Mouse (Mus musculus) embryonic facial prominence, embryonic 13.5 days (tissue): ENCODE measurements at regions not wholly inside any gene's neighbourhood (a gene's known extent, or its start where the extent isn't known, plus 50 kb on each side); places are given as distances from the start of the nearest gene placed in this dataset.

Experiments
- ATAC-seq: fragments of 200-750 bp; cut with Nextera tagmentation; 2 replicates; pipeline ENCODE4 v1.8.0; 2017; ENCODE audit warnings: low read depth; ENCODE audit not compliant: insufficient number of reproducible peaks, insufficient read depth, low FRiP score, low TSS enrichment
- H3K27ac ChIP-seq: fragments of 300-500 bp; sonication (generic); 2 replicates; pipeline ENCODE4 v1.5.1; 2015; ENCODE audit warnings: moderate library complexity, mild to moderate bottlenecking, inconsistent platforms
- H3K27me3 ChIP-seq: fragments of 300-500 bp; sonication (generic); 2 replicates; pipeline ENCODE4 v1.6.1; 2015; ENCODE audit warnings: mild to moderate bottlenecking, inconsistent platforms
- H3K36me3 ChIP-seq: fragments of 300-500 bp; sonication (generic); 2 replicates; pipeline ENCODE4 v1.6.1; 2015; ENCODE audit warnings: mild to moderate bottlenecking, inconsistent platforms
- H3K4me1 ChIP-seq: fragments of 300-500 bp; sonication (generic); 2 replicates; pipeline ENCODE4 v1.6.1; 2015; ENCODE audit warnings: inconsistent platforms
- H3K4me2 ChIP-seq: fragments of 300-500 bp; sonication (generic); 2 replicates; pipeline ENCODE4 v1.6.1; 2015; ENCODE audit warnings: moderate library complexity, mild to moderate bottlenecking, inconsistent platforms
- H3K4me3 ChIP-seq: fragments of 300-500 bp; sonication (generic); 2 replicates; pipeline ENCODE4 v1.5.1; 2015; ENCODE audit warnings: mild to moderate bottlenecking, inconsistent platforms
- H3K9ac ChIP-seq: fragments of 300-500 bp; sonication (generic); 2 replicates; pipeline ENCODE4 v1.6.1; 2015; ENCODE audit warnings: mild to moderate bottlenecking, inconsistent platforms
- H3K9me3 ChIP-seq: fragments of 300-500 bp; sonication (generic); 2 replicates; pipeline ENCODE4 v1.6.1; 2016; ENCODE audit warnings: inconsistent platforms
- WGBS: fragments of 180-500 bp; shearing (Covaris S2); methylation state at CpG from one replicate; pipeline ENCODE4 v1.1.7; 2015; ENCODE audit warnings: mixed read lengths; 5-methylcytosine and 5-hydroxymethylcytosine counted together

DNA sequence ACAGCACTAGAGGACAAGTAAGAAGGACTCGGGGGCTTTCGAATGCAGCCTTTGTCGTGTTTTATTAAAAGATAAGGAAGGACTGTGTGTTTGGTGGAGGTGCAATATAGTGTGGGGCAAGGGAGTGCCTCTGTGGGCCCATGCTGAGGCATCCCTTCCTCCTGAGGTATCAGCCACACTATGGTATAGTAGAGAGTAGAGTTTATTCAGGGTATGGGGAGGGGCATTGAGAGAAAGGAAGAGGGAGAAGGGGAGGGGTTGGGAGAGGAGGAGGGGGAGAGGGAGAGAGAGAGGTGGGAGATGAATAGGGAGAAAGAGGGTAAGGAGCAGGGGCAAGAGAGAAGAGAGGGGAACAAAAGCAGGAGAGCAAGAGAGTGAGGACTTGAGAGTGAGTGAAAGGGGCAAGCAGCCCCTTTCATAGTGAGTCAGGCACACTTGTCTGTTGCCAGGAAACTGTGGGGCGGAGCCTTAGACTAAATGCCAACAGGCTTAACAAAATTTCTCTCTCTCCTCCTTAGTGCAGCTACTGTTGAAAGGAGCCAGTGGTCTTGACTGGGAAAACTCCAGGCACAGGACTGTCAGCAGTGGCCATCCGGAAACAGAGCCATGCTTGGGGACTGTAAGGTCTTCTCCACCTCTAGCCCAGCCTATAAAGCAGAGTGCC, 146.2 kb downstream of the Kcnj2 start:
- H3K4me1 ChIP-seq = peaks cover 8% of the 10 kb centered on the region
- H3K9ac ChIP-seq = no peak overlapping the region
- WGBS = 57% methylated on average over 5 of the region's 5 CpGs
- H3K27ac ChIP-seq = no peak overlapping the region
- no peaks in the 10 kb centered on the region for H3K27me3 ChIP-seq
- H3K4me3 ChIP-seq = no peak overlapping the region
- no peaks in the 10 kb centered on the region for H3K9me3 ChIP-seq
- no peak for ATAC-seq
- H3K4me2 ChIP-seq = no peak overlapping the region
- no peaks in the 10 kb centered on the region for H3K36me3 ChIP-seq

DNA sequence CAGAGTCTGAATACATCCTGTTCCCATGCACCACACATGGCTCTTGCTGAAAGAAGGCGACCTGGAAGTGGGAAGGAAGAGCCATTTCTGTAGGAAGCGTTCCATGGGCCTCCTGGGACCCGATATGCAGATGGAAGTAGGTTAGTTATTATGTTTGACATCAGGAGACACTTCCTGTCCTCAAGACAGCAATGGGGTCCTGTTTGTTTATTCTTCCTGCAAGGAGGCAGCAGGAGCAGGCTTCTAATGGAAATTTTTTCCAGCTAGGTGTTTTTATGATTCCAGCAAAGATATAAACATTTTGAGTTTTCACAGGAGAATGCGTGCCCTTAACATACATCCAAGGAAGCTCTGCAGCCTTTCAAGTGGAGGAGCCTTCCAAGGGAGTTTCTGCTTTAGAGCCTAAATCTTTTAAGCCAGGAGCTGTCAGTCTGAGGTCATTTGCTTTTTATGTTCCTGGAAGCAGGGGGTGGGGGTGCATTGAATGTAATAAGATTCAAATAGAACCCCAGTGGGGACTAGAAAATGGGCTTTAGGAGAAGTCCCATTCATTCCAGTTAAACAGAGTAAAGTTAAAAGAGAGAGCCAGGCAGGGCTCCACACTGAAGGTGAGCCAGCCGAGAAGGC, 146.9 kb downstream of the Kcnj2 start:
- H3K4me2 ChIP-seq = no peak overlapping the region
- no peaks in the 10 kb centered on the region for H3K27me3 ChIP-seq
- 48% methylated on average over 5 of the region's 5 CpGs for WGBS
- peaks cover 8% of the 10 kb centered on the region for H3K4me1 ChIP-seq
- H3K27ac ChIP-seq = no peak overlapping the region
- H3K4me3 ChIP-seq = no peak overlapping the region
- no peak for ATAC-seq
- H3K9me3 ChIP-seq = no peaks in the 10 kb centered on the region
- no peaks in the 10 kb centered on the region for H3K36me3 ChIP-seq
- H3K9ac ChIP-seq = no peak overlapping the region

DNA sequence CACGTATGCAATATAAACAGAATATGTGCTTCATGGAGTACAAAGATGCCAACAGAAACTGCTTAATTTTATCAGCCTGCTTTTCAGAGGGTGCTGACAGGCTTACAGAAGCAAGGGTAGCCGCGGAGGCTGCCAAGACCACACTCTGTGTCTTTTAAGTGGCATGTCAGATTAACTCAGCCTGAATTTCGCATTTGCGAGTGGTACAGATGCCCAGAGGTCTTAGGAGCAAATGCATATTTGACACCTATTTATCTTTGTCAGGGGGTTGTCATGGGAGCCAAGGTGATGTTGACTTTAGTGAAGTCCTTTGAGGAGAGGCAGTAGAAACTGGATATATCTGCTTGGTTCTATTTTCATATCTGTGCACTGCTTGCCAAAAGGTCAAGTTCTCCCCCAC, 149.0 kb downstream of the Kcnj2 start:
- no peak overlapping the region for H3K27ac ChIP-seq
- 75% methylated on average over 5 of the region's 5 CpGs for WGBS
- no peak overlapping the region for H3K9ac ChIP-seq
- no peaks in the 10 kb centered on the region for H3K9me3 ChIP-seq
- H3K4me2 ChIP-seq = no peak overlapping the region
- no peak overlapping the region for H3K4me3 ChIP-seq
- no peak for ATAC-seq
- H3K27me3 ChIP-seq = no peaks in the 10 kb centered on the region
- no peaks in the 10 kb centered on the region for H3K36me3 ChIP-seq
- H3K4me1 ChIP-seq = peaks cover 8% of the 10 kb centered on the region

DNA sequence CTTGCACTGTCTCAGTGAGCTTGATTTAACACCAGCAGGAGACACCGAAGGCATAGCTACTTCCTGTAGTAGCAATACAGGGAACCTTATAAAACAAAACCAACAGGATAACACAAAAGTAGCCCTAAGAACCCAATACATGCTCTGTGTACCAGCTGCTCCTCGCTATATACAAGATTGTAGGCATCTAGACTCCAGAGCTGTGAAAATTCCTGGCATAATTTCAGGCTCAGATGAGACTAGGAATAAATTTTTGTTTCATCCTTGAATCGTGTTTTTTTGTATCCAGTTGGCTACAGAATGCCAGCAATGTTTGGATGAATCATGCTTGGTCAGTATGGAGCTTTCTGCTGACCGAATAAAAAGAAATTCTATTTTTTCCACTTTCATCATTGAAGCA, 157.9 kb downstream of the Kcnj2 start:
- H3K27me3 ChIP-seq = no peaks in the 10 kb centered on the region
- WGBS = 83% methylated on average over 4 of the region's 4 CpGs
- H3K4me2 ChIP-seq = no peak overlapping the region
- no peaks in the 10 kb centered on the region for H3K9me3 ChIP-seq
- H3K36me3 ChIP-seq = no peaks in the 10 kb centered on the region
- 0 out of 2 replicates have a peak, but pooled peaks cover 4% of the 10 kb centered on the region for H3K4me1 ChIP-seq
- no peak overlapping the region for H3K4me3 ChIP-seq
- ATAC-seq = no peak
- no peak overlapping the region for H3K9ac ChIP-seq
- H3K27ac ChIP-seq = no peak overlapping the region

DNA sequence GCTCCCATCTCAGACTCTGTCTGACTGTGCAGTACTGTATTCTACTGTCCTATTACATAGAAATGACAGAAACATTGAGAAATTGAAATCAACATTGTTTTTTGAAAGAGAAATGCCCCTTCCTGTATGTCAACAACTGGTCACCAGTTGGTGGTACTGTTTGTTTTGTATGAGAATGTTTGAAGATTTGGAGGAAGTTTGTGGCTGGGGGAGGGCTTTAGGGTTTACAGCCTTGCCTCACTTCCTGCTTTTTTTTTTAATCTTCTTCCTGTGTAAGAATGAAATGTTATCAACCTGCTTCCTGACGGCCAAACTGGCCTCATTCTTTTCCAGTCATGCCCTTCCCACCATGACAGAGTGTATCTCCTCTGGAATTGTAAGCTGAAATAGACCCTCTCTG, 161.3 kb downstream of the Kcnj2 start:
- H3K36me3 ChIP-seq = no peaks in the 10 kb centered on the region
- H3K4me3 ChIP-seq = no peak overlapping the region
- WGBS = 67% methylated on average over 1 of the region's 1 CpGs
- H3K27ac ChIP-seq = no peak overlapping the region
- no peaks in the 10 kb centered on the region for H3K9me3 ChIP-seq
- H3K4me1 ChIP-seq = 0 out of 2 replicates have a peak, but pooled peaks cover 4% of the 10 kb centered on the region
- H3K9ac ChIP-seq = no peak overlapping the region
- H3K4me2 ChIP-seq = no peak overlapping the region
- no peaks in the 10 kb centered on the region for H3K27me3 ChIP-seq
- no peak for ATAC-seq

DNA sequence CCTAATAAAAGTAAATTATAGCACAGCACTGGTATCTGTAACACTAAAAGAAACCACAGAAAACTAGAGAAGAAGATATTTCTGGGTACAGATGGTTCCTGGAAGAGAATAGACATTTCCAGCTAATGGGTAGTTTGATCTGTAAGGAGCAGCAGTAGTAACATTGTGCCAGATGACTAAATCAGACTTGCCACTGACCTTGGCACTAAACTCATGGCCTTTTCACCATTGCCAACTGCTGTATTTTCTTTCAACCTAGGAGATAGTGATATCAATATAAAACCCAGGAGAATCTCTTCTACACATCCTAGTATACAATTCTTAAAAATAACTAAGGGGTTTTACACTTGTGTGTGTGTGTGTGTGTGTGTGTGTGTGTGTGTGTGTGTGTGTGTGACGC, 170.8 kb downstream of the Kcnj2 start:
- H3K27me3 ChIP-seq = no peaks in the 10 kb centered on the region
- ATAC-seq = no peak
- H3K9ac ChIP-seq = no peak overlapping the region
- H3K9me3 ChIP-seq = no peaks in the 10 kb centered on the region
- H3K36me3 ChIP-seq = no peaks in the 10 kb centered on the region
- WGBS = 94% methylated on average over 1 of the region's 1 CpGs
- no peak overlapping the region for H3K27ac ChIP-seq
- no peak overlapping the region for H3K4me3 ChIP-seq
- H3K4me2 ChIP-seq = no peak overlapping the region
- H3K4me1 ChIP-seq = no peaks in the 10 kb centered on the region

DNA sequence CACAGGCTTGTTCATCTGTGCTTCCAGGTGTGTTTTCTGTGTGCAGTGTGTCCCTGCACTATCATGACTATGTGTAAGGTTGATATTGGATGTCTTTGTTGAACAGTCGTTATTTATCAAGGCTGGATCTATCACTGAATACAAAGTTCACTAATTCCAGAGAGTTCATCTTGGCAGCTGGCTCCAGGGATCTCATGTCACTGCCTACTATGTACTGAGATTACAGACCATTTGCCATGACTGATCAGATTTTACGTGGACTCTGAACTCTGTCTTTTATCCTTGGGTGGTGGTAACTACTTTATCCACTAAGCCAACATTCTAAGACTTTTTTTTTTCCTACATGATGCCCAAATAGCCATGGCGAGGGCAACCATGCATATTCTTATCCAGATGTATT, 173.8 kb downstream of the Kcnj2 start:
- Histone ChIP-seq H3K4me2 (no peak overlapping the region), H3K4me3 (no peak overlapping the region), H3K36me3 (no peaks in the 10 kb centered on the region), H3K9me3 (no peaks in the 10 kb centered on the region), H3K9ac (no peak overlapping the region), H3K4me1 (no peaks in the 10 kb centered on the region), H3K27ac (no peak overlapping the region), H3K27me3 (no peaks in the 10 kb centered on the region; the same call in 1 of the 2 replicates)
- WGBS = 67% methylated on average over 3 of the region's 3 CpGs
- ATAC-seq = no peak

DNA sequence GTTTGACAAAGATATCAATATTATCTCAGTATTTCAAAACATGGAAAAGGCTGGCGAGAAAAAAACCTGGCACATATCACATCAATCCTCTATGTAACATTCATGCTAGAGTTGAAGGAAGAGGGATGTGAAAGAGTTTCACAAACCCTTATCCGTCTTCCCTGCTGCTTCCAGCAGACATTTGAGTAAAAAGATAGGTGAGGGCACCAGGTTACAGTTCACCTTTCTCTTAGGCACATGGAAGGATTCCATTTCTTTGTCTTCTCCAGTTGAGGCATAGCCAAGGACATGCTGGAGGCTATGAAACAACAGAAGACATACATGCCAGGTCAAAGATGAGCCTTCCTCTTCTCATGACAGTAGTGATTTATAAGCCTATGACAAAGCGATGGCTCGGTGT, 186.3 kb downstream of the Kcnj2 start:
- Histone ChIP-seq H3K27me3 (no peaks in the 10 kb centered on the region), H3K4me2 (no peak overlapping the region), H3K4me1 (no peaks in the 10 kb centered on the region), H3K9me3 (no peaks in the 10 kb centered on the region), H3K9ac (no peak overlapping the region), H3K36me3 (no peaks in the 10 kb centered on the region), H3K27ac (no peak overlapping the region), H3K4me3 (no peak overlapping the region)
- no peak for ATAC-seq
- 86% methylated on average over 4 of the region's 4 CpGs for WGBS

DNA sequence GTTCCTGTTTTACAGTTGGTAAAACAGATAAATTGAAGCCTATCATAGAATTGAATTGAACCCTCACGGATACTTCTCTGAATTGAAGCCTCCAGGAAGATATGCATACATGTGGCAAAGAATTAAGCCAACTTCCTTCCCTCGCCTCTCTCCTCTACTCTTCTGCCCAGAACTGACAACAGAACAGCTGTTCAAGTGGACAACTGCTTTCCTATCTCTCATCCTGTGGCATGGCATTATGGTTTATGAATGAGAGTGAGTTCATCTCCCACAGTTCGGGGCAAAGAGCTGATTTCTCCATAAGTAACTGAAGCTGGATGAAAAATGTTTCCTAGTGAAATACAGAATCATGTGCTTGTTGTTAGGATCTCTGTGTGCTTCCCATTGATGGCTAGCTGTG, 190.6 kb downstream of the Kcnj2 start:
- Histone ChIP-seq H3K9ac (no peak overlapping the region), H3K4me2 (no peak overlapping the region), H3K27ac (no peak overlapping the region), H3K4me3 (no peak overlapping the region), H3K36me3 (no peaks in the 10 kb centered on the region), H3K27me3 (no peaks in the 10 kb centered on the region), H3K9me3 (no peaks in the 10 kb centered on the region), H3K4me1 (no peaks in the 10 kb centered on the region)
- 84% methylated on average over 3 of the region's 3 CpGs for WGBS
- ATAC-seq = no peak

DNA sequence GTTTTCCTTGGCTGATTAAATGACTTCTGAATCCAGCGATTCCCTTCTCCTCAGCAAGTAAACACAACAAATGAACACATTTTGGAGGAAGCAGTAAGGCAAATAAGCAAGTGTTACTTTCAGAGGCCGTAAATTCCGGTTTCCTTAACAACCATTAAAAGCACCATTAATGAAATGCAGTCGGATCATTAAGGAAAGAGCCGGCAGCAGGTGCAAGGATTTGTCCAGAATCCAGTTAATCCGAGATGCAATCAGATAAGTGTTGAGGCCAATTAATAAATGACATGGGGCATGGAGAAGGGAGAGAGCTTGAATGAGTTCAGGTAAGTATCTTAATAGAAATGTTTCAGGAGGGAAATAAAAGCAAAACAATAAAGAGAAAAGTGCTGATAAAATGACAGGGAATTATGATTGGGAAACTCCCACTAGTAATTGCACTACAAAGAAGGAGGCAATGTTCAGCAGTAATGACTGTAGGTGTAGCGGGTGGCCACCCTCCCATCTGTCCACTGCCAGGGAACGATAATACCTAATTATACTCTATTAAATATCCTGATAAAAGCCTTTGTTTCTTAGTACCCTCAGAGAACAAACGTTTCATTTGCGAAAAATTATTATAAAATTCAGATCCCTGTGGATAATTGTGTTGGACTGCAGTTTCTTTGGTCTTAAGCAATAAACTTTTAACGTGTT, 194.9 kb downstream of the Kcnj2 start:
- no peak overlapping the region for H3K9ac ChIP-seq
- H3K4me2 ChIP-seq = no peak overlapping the region
- no peaks in the 10 kb centered on the region for H3K4me1 ChIP-seq
- no peaks in the 10 kb centered on the region for H3K36me3 ChIP-seq
- ATAC-seq = no peak
- no peak overlapping the region for H3K4me3 ChIP-seq
- H3K27ac ChIP-seq = no peak overlapping the region
- H3K9me3 ChIP-seq = no peaks in the 10 kb centered on the region
- 75% methylated on average over 11 of the region's 11 CpGs for WGBS
- no peaks in the 10 kb centered on the region for H3K27me3 ChIP-seq

DNA sequence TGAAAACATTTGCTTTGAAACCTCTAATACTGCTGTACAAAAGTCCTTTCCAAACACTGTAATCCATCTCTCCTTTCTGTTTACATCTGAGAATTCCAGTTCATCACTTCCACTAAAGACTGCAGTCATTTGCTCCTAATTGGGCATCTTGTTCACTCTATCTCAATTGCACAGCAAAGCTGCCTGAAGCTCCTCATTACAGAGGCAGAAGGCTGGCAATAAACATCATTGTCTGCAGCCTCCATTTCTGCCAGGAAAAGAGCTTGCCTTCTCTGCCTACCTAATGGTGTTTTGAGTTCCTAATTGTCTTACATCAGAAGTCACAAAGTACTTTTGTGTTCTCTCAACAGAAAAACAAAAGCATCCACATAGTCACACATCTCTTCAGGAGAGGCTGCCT, 207.7 kb downstream of the Kcnj2 start:
- ATAC-seq = no peak
- Histone ChIP-seq H3K36me3 (no peaks in the 10 kb centered on the region), H3K4me1 (no peaks in the 10 kb centered on the region), H3K4me2 (no peak overlapping the region), H3K4me3 (no peak overlapping the region), H3K27ac (no peak overlapping the region), H3K9ac (no peak overlapping the region), H3K9me3 (no peaks in the 10 kb centered on the region), H3K27me3 (no peaks in the 10 kb centered on the region)

DNA sequence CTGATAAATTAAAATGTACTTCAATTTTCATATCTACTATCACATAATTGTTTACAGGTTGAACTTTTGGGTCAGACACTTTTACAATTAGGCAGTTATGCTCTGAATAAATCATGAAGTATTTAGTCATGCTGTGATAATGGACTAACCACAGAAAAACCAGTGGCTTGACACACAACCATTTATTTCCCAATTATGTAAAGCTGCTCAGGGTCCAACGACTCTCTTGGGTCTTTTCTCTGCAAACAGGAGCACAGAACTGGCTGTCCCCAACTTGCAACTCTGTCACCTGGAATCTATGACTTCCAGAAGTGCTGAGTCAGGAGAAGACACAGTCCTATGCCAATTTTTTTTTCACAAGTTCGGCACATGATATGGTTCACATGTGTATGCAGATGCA, 214.8 kb downstream of the Kcnj2 start:
- WGBS = 52% methylated on average over 2 of the region's 2 CpGs
- H3K9me3 ChIP-seq = no peaks in the 10 kb centered on the region
- ATAC-seq = no peak

More for the DNA sequence above, 214.8 kb downstream of the Kcnj2 start:
- Histone ChIP-seq H3K4me2 (no peak overlapping the region), H3K4me3 (no peak overlapping the region), H3K27ac (no peak overlapping the region), H3K36me3 (no peaks in the 10 kb centered on the region), H3K27me3 (no peaks in the 10 kb centered on the region), H3K4me1 (no peaks in the 10 kb centered on the region), H3K9ac (no peak overlapping the region)
